In genomic region chr19:38488103-38488912, GRCm38 (mm10) we compare ENCODE assay signal across 12 mouse cellular contexts. TPM values are rescaled to one million over a fixed set of nuclear protein-coding genes. Genes with fewer than 3 reads are reported as not detected.
A peak's percentile ranks its signal among the peaks of the same experiment; 100 is the strongest.
DNase-seq lines count a peak whose midpoint lies in the region; ATAC-seq lines count a peak whose summit lies in the region.
"Had no signal": no experiment of that assay in that cellular context is flagged by ENCODE, and none has a peak within 500 bp of the region (broad histone marks: within the 10 kb centered on the region; RNA-seq: fewer than 3 reads in every experiment).

No protein-coding gene starts in this region.

- no peaks in the 10 kb centered on the region for H3K36me3 ChIP-seq in hindbrain, embryonic 10.5 days
- no peaks in the 10 kb centered on the region for H3K36me3 ChIP-seq in midbrain, embryonic 14.5 days (ENCODE audit: control insufficient read depth, insufficient read depth, low read length)

- H3K9ac ChIP-seq in midbrain, embryonic 14.5 days (replicated peaks; ENCODE audit: low read length) = no peak overlapping the region

- no peak for ATAC-seq in cerebellum, adult (ENCODE audit: insufficient number of reproducible peaks, low FRiP score, low TSS enrichment)
- ATAC-seq in midbrain, embryonic 14.5 days (ENCODE audit: low FRiP score, low TSS enrichment) = peak; percentile 20; the same call in 1 of the 2 replicates

- H3K27ac ChIP-seq in hindbrain, embryonic 10.5 days = peak overlapping the region; percentile 87
- H3K27ac ChIP-seq in midbrain, embryonic 14.5 days (replicated peaks; ENCODE audit: low read depth, low read length) = no peak overlapping the region; the same call in 1 of the 2 replicates
- H3K27ac ChIP-seq: macrophage had no signal

- no peak overlapping the region for H3K4me2 ChIP-seq in midbrain, embryonic 14.5 days (ENCODE audit: low read length)
- H3K4me2 ChIP-seq: liver, embryonic 11.5 days had no signal

- DNase-seq in cerebellum, adult 9-11 months = peak; percentile 38
- DNase-seq in R1 (ENCODE audit: low read depth, low spot score) = peak; percentile 73
- DNase-seq in hindbrain, embryonic 10.5 days (ENCODE audit: low spot score) = peak; percentile 52
- peak; percentile 59 for DNase-seq in midbrain, embryonic 14.5 days
- DNase-seq in gastrocnemius, adult 18-20 months (ENCODE audit: low spot score) = no peak
- DNase-seq in natural killer cell, adult 2 months (ENCODE audit: low spot score in 2 of 2) = no peak
- DNase-seq in layer of hippocampus, postnatal 10 days (ENCODE audit: low spot score in 2 of 2) = no peak
- DNase-seq: adrenal gland, postnatal 14 days; heart, postnatal 10 days had no signal

- peaks cover 44% of the 10 kb centered on the region for H3K4me1 ChIP-seq in hindbrain, embryonic 10.5 days (replicated peaks)
- H3K4me1 ChIP-seq in midbrain, embryonic 14.5 days (ENCODE audit: control insufficient read depth, insufficient read depth, low read length) = peaks cover 8% of the 10 kb centered on the region; the same call in 1 of the 2 replicates

- H3K9me3 ChIP-seq in hindbrain, embryonic 10.5 days = peaks cover 3% of the 10 kb centered on the region; the same call in 1 of the 2 replicates
- no peaks in the 10 kb centered on the region for H3K9me3 ChIP-seq in midbrain, embryonic 14.5 days (ENCODE audit: control insufficient read depth, low read length)

- 31% methylated on average over 9 of the region's 9 CpGs for WGBS in hindbrain, embryonic 10.5 days
- 17% methylated on average over 9 of the region's 9 CpGs for WGBS in midbrain, embryonic 14.5 days

- peaks cover 8% of the 10 kb centered on the region; the same call in 1 of the 2 replicates for H3K27me3 ChIP-seq in hindbrain, embryonic 10.5 days (ENCODE audit: insufficient read depth, poor library complexity, severe bottlenecking)
- peaks cover 14% of the 10 kb centered on the region; the same call in 1 of the 2 replicates for H3K27me3 ChIP-seq in midbrain, embryonic 14.5 days (ENCODE audit: control insufficient read depth, insufficient read depth, low read length)

- no peak overlapping the region for H3K4me3 ChIP-seq in hindbrain, embryonic 10.5 days
- no peak overlapping the region for H3K4me3 ChIP-seq in midbrain, embryonic 14.5 days (replicated peaks; ENCODE audit: low read depth, low read length)

RNA-seq across cellular contexts. Expression of gene Plce1, which starts 7.4 kb away (rescaled TPM):
- polyA plus RNA-seq in hindbrain, embryonic 10.5 days (2016; fragmentation: Nextera tagmentation; extraction: Ambion mirVana) = 4.5 and 5.0 TPM in 2 replicates
- 2.9 and 4.3 TPM in 2 replicates for polyA plus RNA-seq in midbrain, embryonic 14.5 days (2014; fragmentation: Nextera tagmentation; extraction: Ambion mirVana)
- total RNA-seq in gastrocnemius, adult 18-20 months (2021) = 1 to 10 TPM; 4.5 to 6.0 TPM
- 10 to 100 TPM; 11.2 to 14.6 TPM for total RNA-seq in layer of hippocampus, postnatal 10 days (2021)
- polyA plus RNA-seq: macrophage had no signal

Comparison
In these comparisons a context has a peak if more than half of its experiments do, and no peak if none do; other contexts are left out.
1. DNase-seq: peak in cerebellum, adult 9-11 months (single experiment), R1 (single experiment), hindbrain, embryonic 10.5 days (single experiment) and midbrain, embryonic 14.5 days (single experiment); none in gastrocnemius, adult 18-20 months (single experiment), natural killer cell, adult 2 months (0 of 2) and layer of hippocampus, postnatal 10 days (0 of 2).